Mouse (Mus musculus): ENCODE measurements around the gene Pdzd7. TPM values are rescaled to one million over a fixed set of nuclear protein-coding genes. Genes with fewer than 3 reads are reported as not detected.

Pdzd7 gene
- total and polyA plus RNA-seq, 2 experiments: 0.06 TPM; not detected in 1

GRCm38 (mm10) chr19:45078971-45079764 lies 33.7 kb upstream of the Pdzd7 start:
- Histone ChIP-seq H3K4me3 (ENCODE audit: insufficient read depth, low read depth, low read length) (peak overlapping the region; percentile 16; the same call in 1 of the 2 replicates), H3K4me1 (ENCODE audit: control insufficient read depth, insufficient read depth, low read length) (peaks cover 8% of the 10 kb centered on the region), H3K9ac (ENCODE audit: low read depth, low read length) (no peak overlapping the region), H3K27ac (replicated peaks; ENCODE audit: insufficient read depth, low read depth, low read length) (no peak overlapping the region), H3K79me2 (ENCODE audit: control insufficient read depth, insufficient read depth, low read length) (no peaks in the 10 kb centered on the region), H3K36me3 (ENCODE audit: control insufficient read depth, insufficient read depth, low read length) (no peaks in the 10 kb centered on the region), H3K27me3 (ENCODE audit: control insufficient read depth, insufficient read depth, low read length) (peaks cover 8% of the 10 kb centered on the region; the same call in 1 of the 2 replicates)
- 17% methylated on average over 17 of the region's 17 CpGs for WGBS
- no peak for DNase-seq (ENCODE audit: extremely low read depth, low read depth, low spot score)
- TF ChIP-seq CTCF (IDR thresholded peaks at IDR 0.05; ENCODE audit: low read depth, low read length): no peak
- TF ChIP-seq POLR2A (IDR thresholded peaks at IDR 0.05; ENCODE audit: extremely low read depth, insufficient read depth, low read length): no peak

- whole genome bisulfite sequencing: 20% methylated on average over 20 of the region's 20 CpGs
- TF ChIP-seq POLR2A (IDR thresholded peaks at IDR 0.05; ENCODE audit: extremely low read depth, insufficient read depth, low read length) (no peak), CTCF (IDR thresholded peaks at IDR 0.05; ENCODE audit: low read depth, low read length) (no peak)
- H3K27ac ChIP-seq (replicated peaks; ENCODE audit: insufficient read depth, low read depth, low read length): no peak overlapping the region
- peaks cover 8% of the 10 kb centered on the region; the same call in 1 of the 2 replicates for H3K27me3 ChIP-seq (ENCODE audit: control insufficient read depth, insufficient read depth, low read length)
- no peak overlapping the region for H3K4me3 ChIP-seq (ENCODE audit: insufficient read depth, low read depth, low read length)
- peaks cover 8% of the 10 kb centered on the region for H3K4me1 ChIP-seq (ENCODE audit: control insufficient read depth, insufficient read depth, low read length)
- DNase-seq (ENCODE audit: extremely low read depth, low read depth, low spot score): no peak
- H3K79me2 ChIP-seq (ENCODE audit: control insufficient read depth, insufficient read depth, low read length): no peaks in the 10 kb centered on the region
- no peak overlapping the region for H3K9ac ChIP-seq (ENCODE audit: low read depth, low read length)
- no peaks in the 10 kb centered on the region for H3K36me3 ChIP-seq (ENCODE audit: control insufficient read depth, insufficient read depth, low read length)
Observed at GRCm38 (mm10) chr19:45077742-45078645, 32.5 kb upstream of the Pdzd7 start.

GRCm38 (mm10) chr19:45076586-45077510 lies 31.3 kb upstream of the Pdzd7 start:
- H3K79me2 ChIP-seq (ENCODE audit: control insufficient read depth, insufficient read depth, low read length): no peaks in the 10 kb centered on the region
- TF ChIP-seq CTCF (IDR thresholded peaks at IDR 0.05; ENCODE audit: low read depth, low read length) (peak; percentile 75), POLR2A (IDR thresholded peaks at IDR 0.05; ENCODE audit: extremely low read depth, insufficient read depth, low read length) (no peak)
- H3K4me1 ChIP-seq (ENCODE audit: control insufficient read depth, insufficient read depth, low read length): peaks cover 8% of the 10 kb centered on the region
- peaks cover 8% of the 10 kb centered on the region; the same call in 1 of the 2 replicates for H3K27me3 ChIP-seq (ENCODE audit: control insufficient read depth, insufficient read depth, low read length)
- no peaks in the 10 kb centered on the region for H3K36me3 ChIP-seq (ENCODE audit: control insufficient read depth, insufficient read depth, low read length)
- peak overlapping the region; percentile 64 for H3K9ac ChIP-seq (ENCODE audit: low read depth, low read length)
- WGBS: 2% methylated on average over 62 of the region's 62 CpGs
- H3K27ac ChIP-seq (replicated peaks; ENCODE audit: insufficient read depth, low read depth, low read length): no peak overlapping the region
- peak; percentile 42 for DNase-seq (ENCODE audit: extremely low read depth, low read depth, low spot score)
- peak overlapping the region; percentile 53 for H3K4me3 ChIP-seq (ENCODE audit: insufficient read depth, low read depth, low read length)

GRCm38 (mm10) chr19:45076036-45076575 lies 30.6 kb upstream of the Pdzd7 start:
- Histone ChIP-seq H3K27ac (replicated peaks; ENCODE audit: insufficient read depth, low read depth, low read length) (no peak overlapping the region), H3K36me3 (ENCODE audit: control insufficient read depth, insufficient read depth, low read length) (no peaks in the 10 kb centered on the region), H3K4me1 (ENCODE audit: control insufficient read depth, insufficient read depth, low read length) (peaks cover 8% of the 10 kb centered on the region), H3K79me2 (ENCODE audit: control insufficient read depth, insufficient read depth, low read length) (no peaks in the 10 kb centered on the region), H3K27me3 (ENCODE audit: control insufficient read depth, insufficient read depth, low read length) (peaks cover 8% of the 10 kb centered on the region; the same call in 1 of the 2 replicates), H3K4me3 (ENCODE audit: insufficient read depth, low read depth, low read length) (peak overlapping the region; percentile 53), H3K9ac (ENCODE audit: low read depth, low read length) (no peak overlapping the region; the same call in 1 of the 2 replicates)
- TF ChIP-seq CTCF (IDR thresholded peaks at IDR 0.05; ENCODE audit: low read depth, low read length): no peak
- TF ChIP-seq POLR2A (IDR thresholded peaks at IDR 0.05; ENCODE audit: extremely low read depth, insufficient read depth, low read length): no peak
- DNase-seq (ENCODE audit: extremely low read depth, low read depth, low spot score): no peak
- 36% methylated on average over 17 of the region's 17 CpGs for WGBS
